Mouse (Mus musculus) C2C12 (cell line): ENCODE results near the gene Trim3.

Experiments used
- CTCF ChIP-seq: IDR thresholded peaks from one replicate; pipeline ENCODE4 v1.5.1; 2011; ENCODE audit not compliant: control insufficient read depth, insufficient read depth, insufficient read length
- MAX ChIP-seq: IDR thresholded peaks from one replicate; pipeline ENCODE4 v1.6.1; 2011; ENCODE audit warnings: mild to moderate bottlenecking, control low read depth

- TF ChIP-seq CTCF (no peak), MAX (no peak)
Observed at GRCm38 (mm10) chr7:105572949-105573348, 60.4 kb downstream of the Trim3 start.
